Mouse (Mus musculus) cerebellum, adult 2 months (tissue): ENCODE data around the gene Asb11.

Source experiments
- CTCF ChIP-seq: fragments of 200-500 bp; IDR thresholded peaks from 2 replicates; pipeline ENCODE4 v1.5.1; 2011; ENCODE audit warnings: low read depth, mild to moderate bottlenecking, control low read depth, low read length, moderate library complexity, borderline replicate concordance; ENCODE audit not compliant: insufficient read depth
- POLR2A ChIP-seq: fragments of 200-500 bp; IDR thresholded peaks from 2 replicates; pipeline ENCODE4 v1.6.1; 2011; ENCODE audit warnings: low read length, control low read depth, borderline replicate concordance; ENCODE audit not compliant: insufficient read depth

DNA sequence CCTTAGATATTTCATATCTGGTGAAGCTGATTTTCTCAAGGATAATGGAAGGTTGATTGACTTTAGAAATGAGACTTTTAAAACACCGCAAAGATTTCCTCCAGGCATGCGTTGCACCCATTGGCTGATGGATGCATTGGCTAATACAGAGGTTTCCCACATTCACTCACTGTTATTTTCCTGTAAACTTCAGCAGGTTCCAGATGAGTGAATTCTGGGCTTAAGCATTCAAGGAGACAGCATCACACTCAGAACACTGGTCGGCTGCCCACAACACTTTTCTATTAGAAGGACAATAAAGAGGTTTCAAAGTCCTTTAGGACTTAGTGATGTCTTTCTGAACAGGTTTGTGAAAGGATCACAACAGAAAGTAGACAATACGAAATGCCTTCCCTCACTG, 70.3 kb downstream of the Asb11 start:
- no peak for TF ChIP-seq CTCF
- TF ChIP-seq POLR2A: no peak
